In the genomic region with DNA sequence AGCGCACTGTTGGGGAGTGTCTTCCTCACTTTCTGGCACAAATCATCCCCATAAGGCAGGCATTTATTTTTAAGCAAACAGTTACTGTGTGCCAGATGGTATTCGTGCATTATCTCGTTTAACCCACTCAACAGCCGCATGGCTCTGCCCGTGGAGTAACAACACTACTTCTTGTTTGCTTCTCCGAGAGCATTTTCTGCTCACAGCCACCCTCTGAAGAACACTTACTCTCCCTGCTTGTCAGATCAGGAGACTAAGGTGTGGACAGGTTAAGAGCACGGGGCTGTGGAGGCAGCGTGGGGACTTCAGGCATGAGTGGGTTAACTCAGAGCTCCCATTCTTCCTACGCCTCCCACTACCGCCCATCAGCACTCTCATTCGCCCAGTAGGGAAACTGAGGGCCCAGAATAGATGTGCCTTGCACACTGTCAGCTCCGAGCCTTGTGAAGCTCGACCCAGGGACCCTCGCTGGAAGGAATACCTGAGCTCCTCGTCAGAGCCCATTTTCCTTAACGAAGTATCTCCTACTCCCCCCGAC, we compare ENCODE assay signal across 9 mouse cellular contexts. TPM values are rescaled to one million over a fixed set of nuclear protein-coding genes. Genes with fewer than 3 reads are reported as not detected.
DNase-seq lines count a peak whose midpoint lies in the region; ATAC-seq lines count a peak whose summit lies in the region.
"Had no signal": no experiment of that assay in that cellular context is flagged by ENCODE, and none has a peak within 500 bp of the region (broad histone marks: within the 10 kb centered on the region; RNA-seq: fewer than 3 reads in every experiment).

No protein-coding gene starts in this region.

- WGBS in limb, embryonic 13.5 days, result 65% methylated on average over 17 of the region's 17 CpGs
- 80% methylated on average over 17 of the region's 17 CpGs for WGBS in limb, embryonic 10.5 days
- WGBS in intestine, embryonic 16.5 days, result 53% methylated on average over 17 of the region's 17 CpGs

- DNase-seq in cerebellum, adult 11-12 months, result peak; percentile 29
- DNase-seq in limb, embryonic 10.5 days (ENCODE audit: low spot score), result no peak
- DNase-seq in right cerebral cortex, postnatal 25 days, result peak; percentile 65
- DNase-seq in lung, postnatal 25 days (ENCODE audit: low spot score), result no peak

- H3K9me3 ChIP-seq in limb, embryonic 13.5 days, result no peaks in the 10 kb centered on the region
- H3K9me3 ChIP-seq in limb, embryonic 10.5 days (replicated peaks), result no peaks in the 10 kb centered on the region
- H3K9me3 ChIP-seq in intestine, embryonic 16.5 days (ENCODE audit: control insufficient read depth, low read length), result no peaks in the 10 kb centered on the region

- ATAC-seq in cerebellum, adult (ENCODE audit: insufficient number of reproducible peaks, low FRiP score, low TSS enrichment), result no peak
- no peak for ATAC-seq in limb, embryonic 13.5 days (ENCODE audit: low FRiP score, low read depth)
- no peak for ATAC-seq in intestine, embryonic 16.5 days
- ATAC-seq in granulocyte monocyte progenitor cell, adult 5-6 weeks (replicated peaks; ENCODE audit: poor library complexity, severe bottlenecking), result no peak

- 0 out of 2 replicates have a peak overlapping the region, but pooled peaks have one; percentile 35 for H3K9ac ChIP-seq in limb, embryonic 13.5 days
- H3K9ac ChIP-seq in intestine, embryonic 16.5 days (ENCODE audit: low read depth, low read length), result peak overlapping the region; percentile 9

- H3K4me2 ChIP-seq in limb, embryonic 13.5 days (replicated peaks), result 0 out of 2 replicates have a peak overlapping the region, but pooled peaks have one; percentile 3
- peak overlapping the region; percentile 78 for H3K4me2 ChIP-seq in intestine, embryonic 16.5 days (ENCODE audit: low read depth, low read length)

- H3K4me3 ChIP-seq in limb, embryonic 13.5 days, result no peak overlapping the region
- no peak overlapping the region for H3K4me3 ChIP-seq in limb, embryonic 10.5 days
- H3K4me3 ChIP-seq in intestine, embryonic 16.5 days (ENCODE audit: low read length), result no peak overlapping the region; the same call in 1 of the 2 replicates
- H3K4me3 ChIP-seq: erythroblast, embryonic 14.5 days had no signal

- H3K36me3 ChIP-seq in limb, embryonic 13.5 days, result peaks cover 51% of the 10 kb centered on the region
- H3K36me3 ChIP-seq in limb, embryonic 10.5 days, result peaks cover 65% of the 10 kb centered on the region
- H3K36me3 ChIP-seq in intestine, embryonic 16.5 days (ENCODE audit: control insufficient read depth, insufficient read depth, low read length), result peaks cover 32% of the 10 kb centered on the region

- H3K27ac ChIP-seq in limb, embryonic 13.5 days, result 0 out of 2 replicates have a peak overlapping the region, but pooled peaks have one; percentile 48
- no peak overlapping the region for H3K27ac ChIP-seq in limb, embryonic 10.5 days
- peak overlapping the region; percentile 99; the same call in 1 of the 2 replicates for H3K27ac ChIP-seq in intestine, embryonic 16.5 days (ENCODE audit: low read length)

- peaks cover 36% of the 10 kb centered on the region for H3K4me1 ChIP-seq in limb, embryonic 13.5 days
- H3K4me1 ChIP-seq in limb, embryonic 10.5 days, result peaks cover 45% of the 10 kb centered on the region
- H3K4me1 ChIP-seq in intestine, embryonic 16.5 days (ENCODE audit: control insufficient read depth, insufficient read depth, low read length), result peaks cover 39% of the 10 kb centered on the region

- no peaks in the 10 kb centered on the region for H3K27me3 ChIP-seq in limb, embryonic 13.5 days
- no peaks in the 10 kb centered on the region for H3K27me3 ChIP-seq in limb, embryonic 10.5 days (ENCODE audit: low read depth, poor library complexity, severe bottlenecking)
- H3K27me3 ChIP-seq in intestine, embryonic 16.5 days (replicated peaks; ENCODE audit: control insufficient read depth, insufficient read depth, low read length), result no peaks in the 10 kb centered on the region

RNA-seq across cellular contexts. Expression of a gene that starts 3.1 kb away (rescaled TPM):
- polyA plus RNA-seq in limb, embryonic 13.5 days (2015; fragmentation: Nextera tagmentation; extraction: Ambion mirVana), result 49.6 and 50.3 TPM in 2 replicates
- 47.3 and 55.9 TPM in 2 replicates for polyA plus RNA-seq in limb, embryonic 10.5 days (2016; fragmentation: Nextera tagmentation; extraction: Ambion mirVana)
- 122 and 126 TPM in 2 replicates for polyA plus RNA-seq in intestine, embryonic 16.5 days (2015; fragmentation: Nextera tagmentation; extraction: Ambion mirVana)
- total RNA-seq in granulocyte monocyte progenitor cell, adult 5-6 weeks (2014; fragmentation: Nextera tagmentation), result 90.7 and 111 TPM in 2 replicates
- total RNA-seq in granulocyte monocyte progenitor cell, adult 5-6 weeks (2017), result 52.5 and 53.0 TPM in 2 replicates

RNA-seq across cellular contexts. Expression of a gene that starts 3.6 kb away (rescaled TPM):
- polyA plus RNA-seq in limb, embryonic 13.5 days (2015; fragmentation: Nextera tagmentation; extraction: Ambion mirVana), result 1.7 and 2.1 TPM in 2 replicates
- polyA plus RNA-seq in limb, embryonic 10.5 days (2016; fragmentation: Nextera tagmentation; extraction: Ambion mirVana), result 0.83 and 1.5 TPM in 2 replicates
- polyA plus RNA-seq in intestine, embryonic 16.5 days (2015; fragmentation: Nextera tagmentation; extraction: Ambion mirVana), result 1.4 and 2.1 TPM in 2 replicates
- total RNA-seq in granulocyte monocyte progenitor cell, adult 5-6 weeks (2014; fragmentation: Nextera tagmentation), result 13.0 and 27.7 TPM in 2 replicates
- 3.6 and 11.3 TPM in 2 replicates for total RNA-seq in granulocyte monocyte progenitor cell, adult 5-6 weeks (2017)

RNA-seq across cellular contexts. Expression of a gene that starts 14.2 kb away (rescaled TPM):
- 114 and 121 TPM in 2 replicates for polyA plus RNA-seq in limb, embryonic 13.5 days (2015; fragmentation: Nextera tagmentation; extraction: Ambion mirVana)
- polyA plus RNA-seq in limb, embryonic 10.5 days (2016; fragmentation: Nextera tagmentation; extraction: Ambion mirVana), result 51.7 and 84.9 TPM in 2 replicates
- 59.5 and 61.5 TPM in 2 replicates for polyA plus RNA-seq in intestine, embryonic 16.5 days (2015; fragmentation: Nextera tagmentation; extraction: Ambion mirVana)
- 29.6 and 42.6 TPM in 2 replicates for total RNA-seq in granulocyte monocyte progenitor cell, adult 5-6 weeks (2014; fragmentation: Nextera tagmentation)
- total RNA-seq in granulocyte monocyte progenitor cell, adult 5-6 weeks (2017), result 16.2 and 17.4 TPM in 2 replicates

RNA-seq across cellular contexts. Expression of a gene that starts 18.7 kb away (rescaled TPM):
- polyA plus RNA-seq in limb, embryonic 13.5 days (2015; fragmentation: Nextera tagmentation; extraction: Ambion mirVana), result 0.53 and 0.64 TPM in 2 replicates
- polyA plus RNA-seq in limb, embryonic 10.5 days (2016; fragmentation: Nextera tagmentation; extraction: Ambion mirVana), result 0.23 and 0.53 TPM in 2 replicates
- polyA plus RNA-seq in intestine, embryonic 16.5 days (2015; fragmentation: Nextera tagmentation; extraction: Ambion mirVana), result 0.36 and 0.37 TPM in 2 replicates
- total RNA-seq in granulocyte monocyte progenitor cell, adult 5-6 weeks (2014; fragmentation: Nextera tagmentation), result 0.58 TPM in 1 of 2 replicates, not detected in the other
- not detected in 2 replicates for total RNA-seq in granulocyte monocyte progenitor cell, adult 5-6 weeks (2017)

RNA-seq across cellular contexts. Expression of a gene that starts 29.8 kb away (rescaled TPM):
- polyA plus RNA-seq in limb, embryonic 13.5 days (2015; fragmentation: Nextera tagmentation; extraction: Ambion mirVana), result 287 and 322 TPM in 2 replicates
- 450 and 462 TPM in 2 replicates for polyA plus RNA-seq in limb, embryonic 10.5 days (2016; fragmentation: Nextera tagmentation; extraction: Ambion mirVana)
- 213 and 215 TPM in 2 replicates for polyA plus RNA-seq in intestine, embryonic 16.5 days (2015; fragmentation: Nextera tagmentation; extraction: Ambion mirVana)
- total RNA-seq in granulocyte monocyte progenitor cell, adult 5-6 weeks (2014; fragmentation: Nextera tagmentation), result 160 and 219 TPM in 2 replicates
- 131 and 137 TPM in 2 replicates for total RNA-seq in granulocyte monocyte progenitor cell, adult 5-6 weeks (2017)

Comparison
In these comparisons a context has a peak if more than half of its experiments do, and no peak if none do; other contexts are left out.
1. DNase-seq: peak in cerebellum, adult 11-12 months (single experiment) and right cerebral cortex, postnatal 25 days (single experiment); none in limb, embryonic 10.5 days (single experiment) and lung, postnatal 25 days (single experiment).